Mouse (Mus musculus): ENCODE data around the gene Nosip.

DNA sequence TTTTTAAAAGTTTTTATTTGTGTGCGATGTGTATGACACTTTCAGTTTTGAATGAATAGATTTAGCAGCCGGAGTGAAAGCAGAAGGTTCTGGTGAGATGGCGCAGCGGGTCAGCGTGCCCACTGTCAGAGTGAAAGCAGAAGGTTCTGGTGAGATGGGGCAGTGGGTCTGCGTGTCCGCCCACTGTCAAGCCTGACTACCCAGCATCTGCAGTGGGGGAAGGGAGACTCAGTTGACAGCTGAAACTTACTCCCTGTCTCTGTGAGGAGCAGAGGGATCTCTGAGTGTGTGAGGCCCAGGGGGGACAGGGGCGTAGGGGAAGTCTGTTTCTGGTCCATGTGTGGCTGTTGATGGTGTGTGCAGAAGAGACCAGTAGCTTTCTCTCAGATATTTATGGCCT, 55.3 kb downstream of the Nosip start:
- TF ChIP-seq CTCF (IDR thresholded peaks at IDR 0.05) (no peak), EP300 (IDR thresholded peaks at IDR 0.05; ENCODE audit: insufficient read depth, low read depth, low read length) (no peak), POLR2A (IDR thresholded peaks at IDR 0.05; ENCODE audit: insufficient read depth, low read depth, low read length) (no peak)

All from heart, adult 2 months (tissue).